Mouse (Mus musculus) neural tube, embryonic 14.5 days (tissue): Measurements from ENCODE around the gene Mmp8. TPM values are rescaled to one million over a fixed set of nuclear protein-coding genes. Genes with fewer than 3 reads are reported as not detected.

Experiments
- polyA plus RNA-seq: library from polyadenylated mRNA; unstranded; fragments of >200 nt; fragmentation: Nextera tagmentation; extraction: Ambion mirVana; gene quantifications from 2 replicates; pipeline ENCODE4 v1.2.1, GENCODE M21; 2014

Mmp8 gene
- polyA plus RNA-seq, 1 experiment from 2014 or later: not detected

Other genes starting within 250 kb of the Mmp8 start
- not detected in 2 replicates for gene Mmp12, start 214.1 kb upstream of the Mmp8 start, polyA plus RNA-seq
- gene Mmp1b, start 170.4 kb upstream of the Mmp8 start, polyA plus RNA-seq: not detected in 2 replicates
- not detected in 2 replicates for gene Mmp3, start 112.6 kb upstream of the Mmp8 start, polyA plus RNA-seq
- gene Mmp10, start 56.1 kb upstream of the Mmp8 start, polyA plus RNA-seq: not detected in 2 replicates
- not detected in 2 replicates for gene Mmp27, start 12.9 kb downstream of the Mmp8 start, polyA plus RNA-seq
- not detected in 2 replicates for gene Mmp20, start 69.8 kb downstream of the Mmp8 start, polyA plus RNA-seq
- gene Mmp7, start 133.6 kb downstream of the Mmp8 start, polyA plus RNA-seq: not detected in 2 replicates
- 13.0 and 21.7 TPM in 2 replicates for gene Tmem123, start 205.6 kb downstream of the Mmp8 start, polyA plus RNA-seq